Mouse (Mus musculus) hindbrain, embryonic 15.5 days (tissue): ENCODE data around the gene Rmi2. TPM values are rescaled to one million over a fixed set of nuclear protein-coding genes. Genes with fewer than 3 reads are reported as not detected.

Source experiments
- ATAC-seq: fragments of 200-750 bp; cut with Nextera tagmentation; 2 replicates; pipeline ENCODE4 v1.8.0; 2017; ENCODE audit warnings: low read depth, moderate number of reproducible peaks, moderate TSS enrichment; ENCODE audit not compliant: low FRiP score
- H3K27ac ChIP-seq: fragments of 300-500 bp; sonication (generic); replicated peaks from 2 replicates; pipeline ENCODE4 v1.5.1; 2015; ENCODE audit warnings: mild to moderate bottlenecking, inconsistent platforms
- H3K27me3 ChIP-seq: fragments of 300-500 bp; sonication (generic); 2 replicates; pipeline ENCODE4 v1.6.1; 2015; ENCODE audit warnings: control low read depth, inconsistent platforms
- H3K36me3 ChIP-seq: fragments of 300-500 bp; sonication (generic); 2 replicates; pipeline ENCODE4 v1.6.1; 2015; ENCODE audit warnings: control low read depth, inconsistent platforms
- H3K4me1 ChIP-seq: fragments of 300-500 bp; sonication (generic); replicated peaks from 2 replicates; pipeline ENCODE4 v1.6.1; 2015; ENCODE audit warnings: control low read depth, inconsistent platforms
- H3K4me2 ChIP-seq: fragments of 300-500 bp; sonication (generic); 2 replicates; pipeline ENCODE4 v1.6.1; 2015; ENCODE audit warnings: moderate library complexity, mild to moderate bottlenecking, inconsistent platforms
- H3K4me3 ChIP-seq: fragments of 300-500 bp; sonication (generic); 2 replicates; pipeline ENCODE4 v1.5.1; 2015; ENCODE audit warnings: mild to moderate bottlenecking, inconsistent platforms
- H3K9ac ChIP-seq: fragments of 300-500 bp; sonication (generic); 2 replicates; pipeline ENCODE4 v1.6.1; 2015; ENCODE audit warnings: inconsistent platforms
- H3K9me3 ChIP-seq: fragments of 300-500 bp; sonication (generic); 2 replicates; pipeline ENCODE4 v1.6.1; 2016; ENCODE audit warnings: control low read depth, inconsistent platforms
- whole genome bisulfite sequencing: fragments of 180-500 bp; shearing (Covaris S2); methylation state at CpG from one replicate; pipeline ENCODE4 v1.1.7; 2015; 5-methylcytosine and 5-hydroxymethylcytosine counted together
- polyA plus RNA-seq: library from polyadenylated mRNA; unstranded; fragments of >200 nt; fragmentation: Nextera tagmentation; extraction: Ambion mirVana; gene quantifications from 2 replicates; pipeline ENCODE4 v1.2.1, GENCODE M21; 2015

The Rmi2 gene
- polyA plus RNA-seq, 1 experiment from 2014 or later = 0.74 TPM

- no peak overlapping the region for H3K9ac ChIP-seq
- no peak overlapping the region for H3K27ac ChIP-seq
- H3K36me3 ChIP-seq = no peaks in the 10 kb centered on the region
- no peaks in the 10 kb centered on the region for H3K9me3 ChIP-seq
- H3K4me2 ChIP-seq = no peak overlapping the region
- WGBS = 98% methylated on average over 3 of the region's 3 CpGs
- peaks cover 8% of the 10 kb centered on the region; the same call in 1 of the 2 replicates for H3K27me3 ChIP-seq
- no peak overlapping the region for H3K4me3 ChIP-seq
- peaks cover 12% of the 10 kb centered on the region for H3K4me1 ChIP-seq
- no peak for ATAC-seq
Observed at GRCm38 (mm10) chr16:10836388-10836787, 1.5 kb downstream of the Rmi2 start.

GRCm38 (mm10) chr16:10837250-10837649 is 2.4 kb downstream of the Rmi2 start:
- Histone ChIP-seq H3K4me3 (no peak overlapping the region), H3K27me3 (peaks cover 8% of the 10 kb centered on the region; the same call in 1 of the 2 replicates), H3K36me3 (no peaks in the 10 kb centered on the region), H3K9me3 (no peaks in the 10 kb centered on the region), H3K9ac (no peak overlapping the region), H3K4me2 (no peak overlapping the region), H3K4me1 (peaks cover 12% of the 10 kb centered on the region), H3K27ac (no peak overlapping the region)
- no peak for ATAC-seq
- WGBS = 90% methylated on average over 3 of the region's 3 CpGs

DNA sequence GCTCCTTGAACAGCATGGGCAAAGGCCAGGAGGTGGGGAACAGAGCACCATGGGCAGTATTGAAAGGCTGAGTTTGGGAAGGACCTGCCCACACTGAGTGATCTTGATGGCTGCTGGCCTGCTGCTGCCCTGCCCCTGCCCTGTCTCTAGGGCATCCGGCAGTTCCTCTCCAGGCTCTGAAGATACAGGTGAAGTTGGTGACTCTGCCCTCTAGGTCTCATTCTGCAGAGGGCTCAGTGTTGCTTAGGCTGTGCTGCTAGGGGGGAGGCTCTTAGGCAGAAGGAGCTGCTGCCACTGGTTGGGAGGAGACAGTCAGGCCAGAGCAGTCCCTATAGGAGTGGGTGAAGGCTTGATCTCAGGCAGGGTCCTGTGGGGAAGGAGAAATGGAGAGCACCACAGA is 3.0 kb downstream of the Rmi2 start:
- H3K9ac ChIP-seq = no peak overlapping the region
- no peak overlapping the region for H3K4me3 ChIP-seq
- no peak overlapping the region for H3K27ac ChIP-seq
- no peak for ATAC-seq
- peaks cover 12% of the 10 kb centered on the region for H3K4me1 ChIP-seq
- H3K27me3 ChIP-seq = peaks cover 8% of the 10 kb centered on the region; the same call in 1 of the 2 replicates
- H3K4me2 ChIP-seq = no peak overlapping the region
- no peaks in the 10 kb centered on the region for H3K36me3 ChIP-seq
- H3K9me3 ChIP-seq = no peaks in the 10 kb centered on the region
- WGBS = 83% methylated on average over 1 of the region's 1 CpGs

- peaks cover 6% of the 10 kb centered on the region; the same call in 1 of the 2 replicates for H3K27me3 ChIP-seq
- no peak overlapping the region for H3K27ac ChIP-seq
- WGBS = 31% methylated on average over 10 of the region's 10 CpGs
- no peak for ATAC-seq
- no peaks in the 10 kb centered on the region for H3K36me3 ChIP-seq
- no peak overlapping the region for H3K4me2 ChIP-seq
- no peaks in the 10 kb centered on the region for H3K9me3 ChIP-seq
- no peak overlapping the region for H3K9ac ChIP-seq
- H3K4me1 ChIP-seq = peaks cover 15% of the 10 kb centered on the region
- no peak overlapping the region for H3K4me3 ChIP-seq
Observed at GRCm38 (mm10) chr16:10838487-10839245, 3.8 kb downstream of the Rmi2 start.

DNA sequence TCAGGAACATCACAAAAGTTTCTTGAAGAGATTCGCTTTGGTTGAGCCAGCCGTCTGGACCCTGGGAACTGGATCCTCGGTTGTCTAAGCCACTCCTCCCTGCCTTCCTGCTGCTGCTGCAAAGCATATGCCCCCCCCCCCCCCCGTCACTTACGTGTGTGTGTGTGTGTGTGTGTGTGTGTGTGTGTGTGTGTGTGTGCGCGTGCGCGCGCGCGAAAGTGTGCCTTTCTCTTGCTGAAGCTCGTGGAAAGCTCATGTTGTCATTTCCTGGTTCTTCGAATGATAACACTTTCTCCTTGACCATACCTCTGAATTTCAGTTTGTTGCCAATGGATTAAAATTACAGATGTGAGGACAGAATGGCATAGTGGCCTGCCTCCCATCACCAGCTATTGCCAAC is 5.2 kb downstream of the Rmi2 start:
- ATAC-seq = no peak
- 92% methylated on average over 13 of the region's 14 CpGs for WGBS
- Histone ChIP-seq H3K4me3 (no peak overlapping the region), H3K27ac (no peak overlapping the region), H3K4me1 (peaks cover 16% of the 10 kb centered on the region), H3K27me3 (no peaks in the 10 kb centered on the region), H3K4me2 (no peak overlapping the region), H3K9ac (no peak overlapping the region), H3K9me3 (no peaks in the 10 kb centered on the region), H3K36me3 (no peaks in the 10 kb centered on the region)

- Histone ChIP-seq H3K9ac (no peak overlapping the region), H3K27ac (no peak overlapping the region), H3K4me2 (no peak overlapping the region), H3K9me3 (no peaks in the 10 kb centered on the region), H3K4me1 (peaks cover 12% of the 10 kb centered on the region), H3K4me3 (no peak overlapping the region), H3K27me3 (no peaks in the 10 kb centered on the region), H3K36me3 (no peaks in the 10 kb centered on the region)
- WGBS = 44% methylated on average over 4 of the region's 4 CpGs
- ATAC-seq = no peak
Observed at GRCm38 (mm10) chr16:10842282-10842855, 7.5 kb downstream of the Rmi2 start.

DNA sequence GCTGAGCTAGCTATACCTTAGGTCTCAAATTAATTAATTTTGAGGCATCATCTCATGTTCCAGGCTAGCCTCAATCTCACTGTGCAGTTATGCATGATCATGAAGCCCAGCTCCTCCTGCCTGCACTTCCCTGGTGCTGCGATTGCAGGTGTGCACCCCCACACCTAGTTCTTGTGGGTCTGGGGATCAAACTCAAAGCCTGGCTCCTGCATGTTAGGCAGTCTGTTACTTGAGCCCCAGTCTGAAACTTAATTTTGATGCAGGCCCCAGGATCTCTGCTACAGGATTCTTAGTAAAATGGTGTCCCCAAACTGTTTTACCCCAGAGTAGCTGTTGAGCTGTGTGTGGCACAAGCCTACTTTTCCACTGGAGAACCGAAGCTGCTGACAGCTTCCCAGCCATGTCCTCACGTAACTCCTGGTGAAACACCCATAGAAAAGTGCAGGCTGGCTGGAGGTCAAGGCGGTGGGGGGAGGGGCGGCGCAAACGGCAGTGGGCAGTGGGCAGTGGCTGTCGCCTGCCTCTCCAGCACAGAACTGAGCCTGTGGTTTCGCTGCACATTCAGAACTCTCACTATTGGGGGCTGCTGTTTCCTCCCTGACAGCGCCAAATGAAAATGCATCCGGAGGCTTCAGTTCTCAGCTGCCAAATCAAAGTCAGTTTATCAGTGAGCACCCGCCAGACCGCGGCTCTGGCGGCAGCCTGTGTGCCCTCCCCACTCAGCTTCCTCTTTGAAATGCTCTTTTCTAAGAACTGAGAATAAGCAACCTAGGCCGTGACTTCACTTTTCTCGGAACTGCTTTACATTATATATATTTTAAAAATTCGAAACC is 8.8 kb downstream of the Rmi2 start:
- Histone ChIP-seq H3K4me1 (peaks cover 9% of the 10 kb centered on the region), H3K36me3 (no peaks in the 10 kb centered on the region), H3K27me3 (no peaks in the 10 kb centered on the region), H3K9ac (no peak overlapping the region), H3K9me3 (no peaks in the 10 kb centered on the region), H3K4me3 (0 out of 2 replicates have a peak overlapping the region, but pooled peaks have one; percentile 7), H3K4me2 (peak overlapping the region; percentile 46), H3K27ac (0 out of 2 replicates have a peak overlapping the region, but pooled peaks have one; percentile 18)
- WGBS = 23% methylated on average over 18 of the region's 18 CpGs
- ATAC-seq = 0 out of 2 replicates have a peak, but pooled peaks have one; percentile 38

DNA sequence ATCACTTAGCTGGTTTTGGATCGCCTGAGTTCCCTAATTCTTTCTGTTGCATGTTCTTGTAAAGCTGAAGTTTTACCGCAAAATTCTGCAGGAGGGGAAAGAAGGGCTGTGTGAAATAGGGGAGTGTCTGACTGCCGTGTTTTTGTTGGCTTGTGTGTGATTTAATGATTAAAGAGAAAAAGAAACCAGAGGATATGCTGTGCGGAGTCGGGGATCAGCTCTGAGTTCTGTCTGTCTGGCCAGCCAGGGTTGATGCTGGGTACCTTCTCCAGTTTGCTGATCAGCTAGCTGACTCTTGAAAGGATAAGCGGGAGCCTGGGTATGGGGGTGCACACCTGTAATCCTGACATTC is 9.4 kb downstream of the Rmi2 start:
- ATAC-seq = no peak
- Histone ChIP-seq H3K27ac (0 out of 2 replicates have a peak overlapping the region, but pooled peaks have one; percentile 18), H3K9me3 (no peaks in the 10 kb centered on the region), H3K4me2 (peak overlapping the region; percentile 46; the same call in 1 of the 2 replicates), H3K4me3 (no peak overlapping the region), H3K36me3 (no peaks in the 10 kb centered on the region), H3K4me1 (peaks cover 9% of the 10 kb centered on the region), H3K9ac (no peak overlapping the region), H3K27me3 (no peaks in the 10 kb centered on the region)
- WGBS = 64% methylated on average over 6 of the region's 6 CpGs

GRCm38 (mm10) chr16:10845952-10846351 is 11.1 kb downstream of the Rmi2 start:
- no peaks in the 10 kb centered on the region for H3K9me3 ChIP-seq
- H3K36me3 ChIP-seq = no peaks in the 10 kb centered on the region
- H3K27me3 ChIP-seq = no peaks in the 10 kb centered on the region
- 73% methylated on average over 6 of the region's 6 CpGs for WGBS
- peaks cover 15% of the 10 kb centered on the region for H3K4me1 ChIP-seq
- no peak overlapping the region for H3K27ac ChIP-seq
- H3K9ac ChIP-seq = no peak overlapping the region
- ATAC-seq = no peak
- H3K4me2 ChIP-seq = no peak overlapping the region
- H3K4me3 ChIP-seq = no peak overlapping the region

DNA sequence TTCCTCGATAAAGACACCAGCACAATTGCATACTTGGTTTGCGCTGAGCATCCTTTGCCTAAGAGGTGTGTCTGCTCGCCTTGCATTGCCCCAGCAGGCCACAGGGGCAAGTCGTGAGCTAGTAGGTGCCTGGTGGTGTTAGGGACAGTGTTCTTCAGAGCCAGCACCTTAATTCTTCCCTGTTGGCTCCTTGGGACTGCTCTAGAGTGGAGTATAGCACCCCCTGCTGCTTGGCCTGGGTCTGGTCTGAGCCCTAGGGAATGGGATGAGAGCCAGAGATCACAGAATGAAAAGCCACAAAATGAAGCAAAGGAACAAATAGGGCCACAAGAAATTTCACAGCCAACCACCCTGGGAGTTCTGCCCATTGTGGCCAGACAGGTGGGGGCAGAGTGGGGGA is 11.6 kb downstream of the Rmi2 start:
- Histone ChIP-seq H3K4me2 (no peak overlapping the region), H3K27ac (no peak overlapping the region), H3K9me3 (no peaks in the 10 kb centered on the region), H3K9ac (no peak overlapping the region), H3K27me3 (no peaks in the 10 kb centered on the region), H3K4me1 (peaks cover 16% of the 10 kb centered on the region), H3K36me3 (no peaks in the 10 kb centered on the region), H3K4me3 (no peak overlapping the region)
- no peak for ATAC-seq
- WGBS = 66% methylated on average over 4 of the region's 4 CpGs

- H3K9me3 ChIP-seq = no peaks in the 10 kb centered on the region
- H3K36me3 ChIP-seq = no peaks in the 10 kb centered on the region
- no peak overlapping the region for H3K9ac ChIP-seq
- H3K27me3 ChIP-seq = no peaks in the 10 kb centered on the region
- no peak overlapping the region for H3K4me3 ChIP-seq
- H3K4me1 ChIP-seq = peaks cover 7% of the 10 kb centered on the region; the same call in 1 of the 2 replicates
- H3K4me2 ChIP-seq = no peak overlapping the region
- 69% methylated on average over 12 of the region's 12 CpGs for WGBS
- no peak overlapping the region for H3K27ac ChIP-seq
- no peak for ATAC-seq
Observed at GRCm38 (mm10) chr16:10849965-10850861, 15.4 kb downstream of the Rmi2 start.
